Mouse (Mus musculus) liver, embryonic 14.5 days (tissue): ENCODE measurements at regions not wholly inside any gene's neighbourhood (a gene's known extent, or its start where the extent isn't known, plus 50 kb on each side); places are given as distances from the start of the nearest gene placed in this dataset.

Experiments
- CTCF ChIP-seq: IDR thresholded peaks from 2 replicates; pipeline ENCODE4 v1.5.1; 2016; ENCODE audit warnings: antibody characterized with exemption, low read depth, control low read depth
- EP300 ChIP-seq: IDR thresholded peaks from 2 replicates; pipeline ENCODE4 v1.6.1; 2016; ENCODE audit warnings: antibody characterized with exemption, low read depth

GRCm38 (mm10) chr17:75795772-75796171, 244.0 kb upstream of the Fam98a start:
- TF ChIP-seq EP300 (no peak), CTCF (no peak)
